Mouse (Mus musculus) neural tube, embryonic 14.5 days (tissue): ENCODE measurements around the gene Rpl36-ps4. TPM values are rescaled to one million over a fixed set of nuclear protein-coding genes. Genes with fewer than 3 reads are reported as not detected.

ENCODE experiments used
- ATAC-seq: fragments of 200-750 bp; cut with Nextera tagmentation; 2 replicates; pipeline ENCODE4 v1.8.0; 2017; ENCODE audit warnings: low read depth, mild to moderate bottlenecking, moderate TSS enrichment, moderate library complexity
- H3K27ac ChIP-seq: fragments of 300-500 bp; sonication (generic); 2 replicates; pipeline ENCODE4 v1.5.1; 2014; ENCODE audit warnings: low read depth, mild to moderate bottlenecking, control low read depth, low read length, moderate library complexity, mixed read lengths
- H3K27me3 ChIP-seq: fragments of 300-500 bp; sonication (generic); 2 replicates; pipeline ENCODE4 v1.6.1; 2014; ENCODE audit warnings: low read length; ENCODE audit not compliant: control insufficient read depth, insufficient read depth
- H3K36me3 ChIP-seq: fragments of 300-500 bp; sonication (generic); 2 replicates; pipeline ENCODE4 v1.6.1; 2014; ENCODE audit warnings: low read length, mixed read lengths; ENCODE audit not compliant: control insufficient read depth, insufficient read depth
- H3K4me1 ChIP-seq: fragments of 300-500 bp; sonication (generic); 2 replicates; pipeline ENCODE4 v1.6.1; 2014; ENCODE audit warnings: low read length; ENCODE audit not compliant: control insufficient read depth, insufficient read depth
- H3K4me2 ChIP-seq: fragments of 300-500 bp; sonication (generic); 2 replicates; pipeline ENCODE4 v1.6.1; 2014; ENCODE audit warnings: mild to moderate bottlenecking, low read depth, low read length, control low read depth
- H3K4me3 ChIP-seq: fragments of 300-500 bp; sonication (generic); 2 replicates; pipeline ENCODE4 v1.5.1; 2014; ENCODE audit warnings: low read depth, low read length, control low read depth, mixed read lengths
- H3K9ac ChIP-seq: fragments of 300-500 bp; sonication (generic); replicated peaks from 2 replicates; pipeline ENCODE4 v1.6.1; 2014; ENCODE audit warnings: low read depth, mild to moderate bottlenecking, control low read depth, low read length, mixed read lengths
- H3K9me3 ChIP-seq: fragments of 300-500 bp; sonication (generic); 2 replicates; pipeline ENCODE4 v1.6.1; 2016; ENCODE audit warnings: low read length; ENCODE audit not compliant: control insufficient read depth
- WGBS: fragments of 180-500 bp; shearing (Covaris S2); extraction: QIAGEN DNeasy Blood & Tissue Kit; methylation state at CpG from one replicate; pipeline ENCODE4 v1.1.7; 2014; 5-methylcytosine and 5-hydroxymethylcytosine counted together
- polyA plus RNA-seq: library from polyadenylated mRNA; unstranded; fragments of >200 nt; fragmentation: Nextera tagmentation; extraction: Ambion mirVana; gene quantifications from 2 replicates; pipeline ENCODE4 v1.2.1, GENCODE M21; 2014

The Rpl36-ps4 gene
- not detected in 2 replicates for polyA plus RNA-seq

DNA sequence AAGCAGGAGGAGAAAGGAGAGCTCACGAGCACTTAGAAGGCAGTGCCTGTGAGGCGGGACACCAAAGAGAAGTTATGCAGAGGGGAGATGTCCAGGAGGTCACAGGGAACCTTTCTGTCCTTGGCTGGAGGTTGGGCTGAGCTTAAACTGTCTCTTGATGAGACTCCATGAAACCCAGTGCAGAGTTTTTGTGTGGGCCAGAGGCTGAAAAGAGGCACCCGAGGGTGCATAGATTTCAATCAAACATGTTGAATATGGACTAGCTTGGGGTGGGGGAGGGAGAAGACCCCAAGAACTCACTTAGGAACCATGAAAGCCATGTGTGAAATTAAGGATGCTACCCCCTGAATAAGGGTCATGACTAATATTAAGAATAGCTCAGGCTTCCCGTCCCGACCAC is at the start of gene Rpl36-ps4:
Gene Rpl36-ps4, plus strand, starts transcription at position 301 of the 400 bp plus-strand sequence.
- Histone ChIP-seq H3K4me3 (no peak within 1 kb of the TSS), H3K9ac (no peak within 1 kb of the TSS), H3K27me3 (no peaks in the 10 kb centered on the region), H3K27ac (no peak within 1 kb of the TSS), H3K4me2 (no peak within 1 kb of the TSS), H3K36me3 (no peaks in the 10 kb centered on the region), H3K9me3 (no peaks in the 10 kb centered on the region), H3K4me1 (no peaks in the 10 kb centered on the region)
- no peak for ATAC-seq
- WGBS = 90% methylated on average over 5 of the region's 5 CpGs

DNA sequence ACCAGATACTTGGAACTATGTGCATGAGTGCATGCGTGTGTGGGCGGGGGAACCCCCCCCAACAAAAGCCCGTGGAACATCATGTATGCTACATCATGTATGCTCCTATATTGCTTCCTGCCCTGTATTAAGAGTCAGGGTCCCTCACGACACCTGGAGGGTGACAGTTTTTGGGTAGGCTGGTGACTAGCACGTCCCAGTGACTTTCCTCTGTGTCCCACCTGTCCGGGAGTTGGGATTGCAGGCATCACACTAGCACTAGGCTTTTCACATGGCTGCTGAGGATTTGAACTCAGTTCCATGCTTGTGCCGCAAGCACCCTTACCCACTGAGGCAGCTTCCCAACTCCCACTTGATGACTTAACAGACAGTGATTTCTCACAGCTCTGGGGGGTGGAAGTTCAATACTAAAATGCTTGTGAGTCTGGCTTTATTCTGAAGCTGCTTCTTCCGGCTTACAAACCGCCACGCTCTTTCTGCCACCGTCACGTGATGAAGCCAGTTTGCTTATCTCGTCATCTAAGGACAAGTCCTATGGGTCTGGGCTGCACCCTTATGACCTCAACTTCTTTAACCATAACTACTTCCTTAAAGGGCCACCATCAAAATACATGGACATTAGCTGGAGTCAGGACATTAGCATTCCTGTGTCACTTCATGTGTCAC is 49.2 kb upstream of the Rpl36-ps4 start:
- Histone ChIP-seq H3K27ac (no peak overlapping the region; the same call in 1 of the 2 replicates), H3K36me3 (no peaks in the 10 kb centered on the region), H3K4me3 (no peak overlapping the region), H3K9me3 (no peaks in the 10 kb centered on the region), H3K4me1 (peaks cover 5% of the 10 kb centered on the region; the same call in 1 of the 2 replicates), H3K4me2 (no peak overlapping the region), H3K27me3 (no peaks in the 10 kb centered on the region), H3K9ac (no peak overlapping the region)
- WGBS = 80% methylated on average over 13 of the region's 13 CpGs
- ATAC-seq = no peak

DNA sequence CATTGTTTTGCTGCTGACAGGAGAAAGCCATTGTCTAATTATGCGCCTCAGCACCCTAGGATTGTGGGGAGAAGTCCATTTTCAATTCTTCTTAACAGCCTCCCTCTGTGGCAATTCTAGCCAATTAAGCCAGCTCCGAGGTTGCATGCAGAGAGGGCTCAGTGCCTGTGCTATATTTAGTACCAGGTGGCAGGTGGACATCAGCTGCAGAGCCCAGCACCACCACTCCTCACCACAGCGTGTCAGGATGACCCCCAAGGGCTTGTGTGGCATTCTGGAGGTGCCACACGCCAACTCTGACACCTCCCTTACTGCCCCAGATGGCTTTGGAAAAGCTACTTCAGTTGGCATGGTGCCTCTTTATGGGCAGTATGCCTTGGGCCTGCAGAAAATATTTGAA is 48.5 kb upstream of the Rpl36-ps4 start:
- no peaks in the 10 kb centered on the region for H3K9me3 ChIP-seq
- no peaks in the 10 kb centered on the region for H3K27me3 ChIP-seq
- H3K36me3 ChIP-seq = no peaks in the 10 kb centered on the region
- H3K4me1 ChIP-seq = peaks cover 7% of the 10 kb centered on the region; the same call in 1 of the 2 replicates
- H3K9ac ChIP-seq = no peak overlapping the region
- peak; percentile 76; the same call in 1 of the 2 replicates for ATAC-seq
- WGBS = 13% methylated on average over 4 of the region's 4 CpGs
- H3K27ac ChIP-seq = peak overlapping the region; percentile 48
- no peak overlapping the region for H3K4me3 ChIP-seq
- no peak overlapping the region for H3K4me2 ChIP-seq

DNA sequence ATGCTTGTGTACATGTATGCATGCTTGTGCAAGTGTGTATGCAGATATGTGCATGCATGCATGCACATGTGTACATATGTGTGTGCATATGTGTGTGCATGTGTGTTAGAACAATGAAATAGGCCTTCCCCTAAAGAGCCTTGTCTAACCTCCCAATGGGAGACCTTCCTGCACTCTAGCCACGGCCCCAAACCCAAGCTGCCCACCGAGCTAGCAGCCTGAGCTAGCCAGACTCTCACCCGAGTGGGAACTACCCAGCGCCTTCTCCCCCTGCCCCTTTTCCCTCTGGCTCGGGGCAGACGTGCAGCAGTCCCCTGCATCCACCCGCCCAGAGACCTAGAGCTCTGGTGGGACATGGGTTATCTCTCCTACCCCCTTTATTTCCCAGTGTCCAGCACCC is 47.3 kb upstream of the Rpl36-ps4 start:
- Histone ChIP-seq H3K9me3 (no peaks in the 10 kb centered on the region), H3K4me2 (no peak overlapping the region), H3K27ac (no peak overlapping the region), H3K4me3 (no peak overlapping the region), H3K4me1 (peaks cover 13% of the 10 kb centered on the region), H3K9ac (no peak overlapping the region), H3K27me3 (no peaks in the 10 kb centered on the region), H3K36me3 (no peaks in the 10 kb centered on the region)
- ATAC-seq = no peak
- WGBS = 71% methylated on average over 7 of the region's 7 CpGs

DNA sequence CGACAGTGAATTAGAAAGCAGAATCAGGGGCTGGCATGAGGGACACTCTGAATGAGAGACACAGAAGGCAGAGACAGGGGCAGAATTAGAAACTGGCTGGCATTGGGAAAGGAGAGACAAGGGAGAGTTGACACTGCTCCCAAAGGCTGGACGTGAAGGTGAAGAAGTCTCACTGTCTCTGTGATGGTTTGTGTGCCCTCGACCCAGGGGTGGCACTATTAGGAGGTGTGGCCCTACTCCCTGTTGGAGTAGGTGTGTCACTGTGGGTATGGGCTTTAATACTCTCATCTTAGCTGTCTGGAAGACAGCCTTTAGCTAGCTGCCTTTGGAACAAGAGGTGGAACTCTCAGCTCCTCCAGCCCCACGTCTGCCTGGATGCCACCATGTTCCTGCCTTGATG is 46.8 kb upstream of the Rpl36-ps4 start:
- no peaks in the 10 kb centered on the region for H3K36me3 ChIP-seq
- H3K27me3 ChIP-seq = no peaks in the 10 kb centered on the region
- H3K9ac ChIP-seq = no peak overlapping the region
- no peak overlapping the region for H3K27ac ChIP-seq
- no peak overlapping the region for H3K4me2 ChIP-seq
- no peak for ATAC-seq
- no peaks in the 10 kb centered on the region for H3K9me3 ChIP-seq
- H3K4me1 ChIP-seq = peaks cover 13% of the 10 kb centered on the region
- H3K4me3 ChIP-seq = no peak overlapping the region
- 85% methylated on average over 4 of the region's 4 CpGs for WGBS

DNA sequence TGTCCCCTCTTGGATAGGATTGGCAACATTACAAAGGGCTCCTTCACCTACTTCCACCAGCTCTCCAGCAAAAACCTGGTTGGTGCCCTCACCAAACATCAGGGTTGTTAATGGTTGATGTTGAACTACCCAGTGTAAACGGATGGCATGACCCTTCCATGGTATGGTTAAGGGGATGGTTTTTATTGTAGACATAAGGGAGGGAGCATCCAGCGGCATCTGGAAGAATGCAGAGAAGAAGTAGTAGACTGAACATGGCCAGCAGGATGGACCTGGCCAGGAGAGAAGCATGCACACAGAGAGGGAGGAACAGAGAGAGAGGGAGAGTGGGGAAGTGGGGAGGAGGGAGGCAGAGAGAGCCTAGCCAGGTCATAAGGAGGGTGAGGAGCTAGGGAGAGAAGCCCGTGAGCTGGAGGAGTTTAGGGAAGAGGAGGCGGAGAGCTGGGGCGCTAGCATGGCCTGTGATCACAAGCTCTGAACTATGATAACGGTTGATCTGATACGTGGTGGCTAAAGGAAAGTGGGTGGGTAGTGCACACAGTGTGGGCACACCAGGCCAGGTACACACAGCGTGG is 45.3 kb upstream of the Rpl36-ps4 start:
- no peak for ATAC-seq
- H3K9ac ChIP-seq = no peak overlapping the region
- H3K4me1 ChIP-seq = peaks cover 20% of the 10 kb centered on the region
- no peaks in the 10 kb centered on the region for H3K9me3 ChIP-seq
- no peak overlapping the region for H3K4me2 ChIP-seq
- no peaks in the 10 kb centered on the region for H3K36me3 ChIP-seq
- no peaks in the 10 kb centered on the region for H3K27me3 ChIP-seq
- H3K4me3 ChIP-seq = no peak overlapping the region
- WGBS = 93% methylated on average over 8 of the region's 8 CpGs
- H3K27ac ChIP-seq = no peak overlapping the region

DNA sequence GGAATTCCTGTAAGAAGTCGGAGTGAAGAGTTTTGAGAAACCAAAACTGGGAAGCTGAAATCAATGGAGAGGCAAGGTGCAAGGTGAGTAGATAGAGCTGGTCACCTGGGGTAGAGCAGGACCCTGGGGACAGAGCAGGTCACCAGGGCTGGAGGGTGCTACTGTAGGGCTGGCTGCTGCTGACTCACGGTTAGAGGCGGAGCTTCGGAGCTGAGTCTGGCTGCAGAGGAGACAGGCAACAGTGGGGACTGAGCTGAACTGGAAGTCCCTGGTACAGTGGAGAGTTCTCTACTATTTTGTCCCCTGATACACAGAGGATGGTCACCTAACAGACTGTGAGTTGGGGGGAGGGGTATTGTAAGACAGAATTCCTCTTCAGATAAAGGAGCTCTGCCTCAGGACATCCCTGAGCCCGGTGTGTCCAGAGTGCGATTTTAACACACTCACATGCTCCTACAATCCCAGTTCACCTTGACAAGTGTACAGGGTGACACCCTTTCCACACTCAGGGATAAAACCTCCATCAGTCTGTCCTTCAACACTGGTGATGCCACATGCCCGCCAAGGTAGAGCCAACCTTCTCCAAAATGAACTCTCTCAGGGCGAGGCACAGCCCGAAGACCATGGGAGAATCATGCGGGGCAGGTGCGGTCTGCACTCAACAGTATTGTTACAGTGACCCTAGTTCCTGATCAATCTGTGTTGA is 44.3 kb upstream of the Rpl36-ps4 start:
- H3K4me1 ChIP-seq = peaks cover 20% of the 10 kb centered on the region
- H3K9me3 ChIP-seq = no peaks in the 10 kb centered on the region
- no peak overlapping the region for H3K4me3 ChIP-seq
- H3K27ac ChIP-seq = no peak overlapping the region
- H3K36me3 ChIP-seq = no peaks in the 10 kb centered on the region
- no peak overlapping the region for H3K9ac ChIP-seq
- WGBS = 89% methylated on average over 11 of the region's 11 CpGs
- peak; percentile 19; the same call in 1 of the 2 replicates for ATAC-seq
- H3K4me2 ChIP-seq = no peak overlapping the region
- no peaks in the 10 kb centered on the region for H3K27me3 ChIP-seq

DNA sequence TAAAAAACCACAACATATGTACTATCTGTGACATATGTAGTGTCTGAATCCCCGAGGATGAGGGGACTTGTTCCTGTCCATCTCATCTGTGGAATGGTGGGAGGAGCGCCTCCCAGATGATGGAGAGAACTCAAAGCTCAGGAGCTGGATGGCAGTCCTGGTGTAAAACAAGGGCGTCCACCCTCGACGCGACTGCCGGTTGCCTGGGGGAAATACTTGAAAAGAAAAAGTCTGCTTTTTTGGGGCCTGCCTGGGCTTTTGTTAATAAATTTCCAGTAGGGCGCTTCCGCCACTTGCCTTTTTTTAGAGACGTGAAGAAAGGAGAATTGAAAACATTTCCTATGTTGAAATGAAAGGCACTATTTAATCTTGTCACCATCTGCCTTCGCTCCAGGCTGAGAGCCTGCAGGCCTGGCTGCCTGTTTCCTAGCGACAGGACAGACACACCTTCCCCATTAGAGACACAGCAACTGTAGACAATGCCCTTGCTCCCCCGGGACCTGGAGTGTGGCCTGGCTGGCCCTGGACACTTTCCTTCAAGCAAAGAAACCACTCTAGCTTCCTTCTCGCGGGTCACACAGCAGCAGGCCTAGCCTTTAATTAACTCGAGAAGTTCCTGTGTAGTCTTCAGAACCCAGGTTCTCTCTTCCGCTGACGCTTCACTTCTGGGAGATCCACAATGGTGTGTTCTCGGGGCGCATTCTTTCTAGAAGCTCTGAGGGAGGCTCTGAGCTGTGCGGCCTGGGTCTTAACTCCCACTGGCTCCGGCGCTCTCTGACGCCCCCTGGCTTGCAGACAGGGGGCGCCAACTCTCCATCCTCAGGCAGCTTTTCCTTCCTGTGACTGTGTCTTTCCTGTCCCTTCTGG is 43.3 kb upstream of the Rpl36-ps4 start:
- Histone ChIP-seq H3K9ac (peak overlapping the region; percentile 25; the same call in 1 of the 2 replicates), H3K27ac (no peak overlapping the region), H3K27me3 (no peaks in the 10 kb centered on the region), H3K4me3 (no peak overlapping the region), H3K9me3 (no peaks in the 10 kb centered on the region), H3K4me1 (peaks cover 15% of the 10 kb centered on the region), H3K36me3 (no peaks in the 10 kb centered on the region), H3K4me2 (peak overlapping the region; percentile 12; the same call in 1 of the 2 replicates)
- peak; percentile 81; the same call in 1 of the 2 replicates for ATAC-seq
- 8% methylated on average over 25 of the region's 25 CpGs for WGBS
